Mouse (Mus musculus): ENCODE results near the gene Cd9.

DNA sequence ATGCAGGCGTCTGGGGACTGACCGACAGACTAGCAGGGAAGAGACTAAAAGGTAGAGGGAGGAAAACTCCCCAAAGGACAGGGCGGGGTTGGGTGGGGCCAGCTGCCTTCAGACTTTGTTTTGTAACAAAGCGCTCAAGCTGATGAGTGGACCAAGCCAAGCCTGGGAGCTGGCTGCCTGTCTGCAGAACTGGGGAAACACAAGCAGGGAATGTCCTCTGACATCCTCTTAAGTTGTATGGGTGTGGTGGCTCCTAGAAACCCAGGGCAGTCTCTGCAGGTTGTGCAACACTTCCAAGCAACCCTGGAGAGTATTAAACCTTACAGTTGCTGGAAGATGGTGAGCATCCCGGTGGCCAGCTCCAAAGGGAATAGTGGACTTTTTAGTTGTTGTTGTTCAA lies 1.4 kb downstream of the Cd9 start:
- TF ChIP-seq CTCF (IDR thresholded peaks at IDR 0.05; ENCODE audit: extremely low read depth, insufficient read depth, low read length) (no peak), POLR2A (IDR thresholded peaks at IDR 0.05; ENCODE audit: extremely low read depth, insufficient read depth, low read length) (no peak)
